Mouse (Mus musculus) CH12.LX (cell line): Measurements from ENCODE around the gene Zfp689.

Experiments
- SIN3A ChIP-seq: IDR thresholded peaks from 2 replicates; pipeline ENCODE4 v1.6.1; 2012; ENCODE audit warnings: low read length, improper control_type of control experiment, inconsistent platforms
- UBTF ChIP-seq: IDR thresholded peaks from 2 replicates; pipeline ENCODE4 v1.6.1; 2012; ENCODE audit warnings: low read depth, mild to moderate bottlenecking, inconsistent platforms, low read length, improper control_type of control experiment, moderate library complexity

DNA sequence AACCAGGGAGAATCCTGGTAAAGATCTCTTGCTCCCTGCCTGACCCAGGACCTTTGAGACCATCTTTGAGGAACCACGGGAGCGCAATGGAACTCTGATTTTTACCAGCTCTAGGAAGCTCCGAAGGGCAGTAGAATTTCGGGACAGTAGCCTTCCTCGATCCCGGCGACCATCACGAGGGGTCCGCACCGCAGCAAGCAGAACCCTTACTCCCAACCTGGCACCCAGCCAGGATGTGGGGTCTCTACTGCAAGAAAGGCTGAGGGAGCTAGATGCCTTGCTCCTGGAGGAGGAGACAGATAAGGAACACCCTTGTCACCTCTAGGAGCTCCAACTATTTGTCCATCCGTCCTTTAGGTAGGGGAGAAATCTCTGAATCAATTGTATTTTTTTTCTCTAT, 27.4 kb upstream of the Zfp689 start:
- TF ChIP-seq SIN3A (no peak), UBTF (no peak)
